Mouse (Mus musculus) intestine, embryonic 16.5 days (tissue): ENCODE measurements around the gene Hist1h2bm. TPM values are rescaled to one million over a fixed set of nuclear protein-coding genes. Genes with fewer than 3 reads are reported as not detected.

ENCODE experiments used
- microRNA-seq: library from miRNA; unstranded; fragments of <30 nt; microRNA quantifications from one replicate; pipeline ENCODE4, GENCODE M21; 2016
- polyA plus RNA-seq: library from polyadenylated mRNA; unstranded; fragments of >200 nt; fragmentation: Nextera tagmentation; extraction: Ambion mirVana; gene quantifications from 2 replicates; pipeline ENCODE4 v1.2.1, GENCODE M21; 2015

Hist1h2bm gene
- polyA plus RNA-seq, 1 experiment from 2014 or later, result 3.5 TPM

Small RNAs within 50 kb of the gene (microRNA-seq; reads per million reads assigned to microRNA genes)
- gene Gm44357 (not detected), gene Gm44367 (not detected), gene Gm44454 (not detected)

Other genes with a start within 250 kb of the Hist1h2bm start
- gene Zkscan4, start 243.1 kb upstream of the Hist1h2bm start, polyA plus RNA-seq, result 2.4 and 2.5 TPM in 2 replicates
- not detected in 2 replicates for gene Gm10065, start 242.6 kb upstream of the Hist1h2bm start, polyA plus RNA-seq
- 0.22 and 0.39 TPM in 2 replicates for gene AK157302, start 226.8 kb upstream of the Hist1h2bm start, polyA plus RNA-seq
- gene Gm11273, start 220.6 kb upstream of the Hist1h2bm start, polyA plus RNA-seq, result 10.9 and 12.1 TPM in 2 replicates
- gene Zkscan8, start 190.9 kb upstream of the Hist1h2bm start, polyA plus RNA-seq, result 3.0 and 3.4 TPM in 2 replicates
- gene Olfr1366, start 179.2 kb upstream of the Hist1h2bm start, polyA plus RNA-seq, result 0.11 and 0.17 TPM in 2 replicates
- gene Olfr1535, start 162.2 kb upstream of the Hist1h2bm start, polyA plus RNA-seq, result not detected in 2 replicates
- not detected in 2 replicates for gene Olfr1364, start 140.3 kb upstream of the Hist1h2bm start, polyA plus RNA-seq
- gene Olfr1362, start 108.0 kb upstream of the Hist1h2bm start, polyA plus RNA-seq, result not detected in 2 replicates
- not detected in 2 replicates for gene Olfr11, start 79.5 kb upstream of the Hist1h2bm start, polyA plus RNA-seq
- gene Olfr1361, start 58.7 kb upstream of the Hist1h2bm start, polyA plus RNA-seq, result not detected in 2 replicates
- gene Olfr1360, start 44.6 kb upstream of the Hist1h2bm start, polyA plus RNA-seq, result not detected in 2 replicates
- not detected in 2 replicates for gene Olfr1359, start 23.9 kb upstream of the Hist1h2bm start, polyA plus RNA-seq
- 2.3 and 2.5 TPM in 2 replicates for gene Hist1h2bl, start 5.9 kb upstream of the Hist1h2bm start, polyA plus RNA-seq
- gene Hist1h2ai, start 5.6 kb upstream of the Hist1h2bm start, polyA plus RNA-seq, result 10.9 and 17.9 TPM in 2 replicates
- gene Hist1h3h, start 4.4 kb upstream of the Hist1h2bm start, polyA plus RNA-seq, result 4.8 and 9.5 TPM in 2 replicates
- 0.66 and 2.1 TPM in 2 replicates for gene Hist1h4j, start 13.0 kb downstream of the Hist1h2bm start, polyA plus RNA-seq
- gene Hist1h4k, start 28.5 kb downstream of the Hist1h2bm start, polyA plus RNA-seq, result 4.0 and 4.7 TPM in 2 replicates
- 13.0 and 13.5 TPM in 2 replicates for gene Hist1h2ak, start 31.8 kb downstream of the Hist1h2bm start, polyA plus RNA-seq
- gene Hist1h2bn, start 32.1 kb downstream of the Hist1h2bm start, polyA plus RNA-seq, result 1.9 and 2.5 TPM in 2 replicates
- gene Hist1h1b, start 58.6 kb downstream of the Hist1h2bm start, polyA plus RNA-seq, result 10.0 and 14.9 TPM in 2 replicates
- 53.6 and 66.8 TPM in 2 replicates for gene Hist1h3i, start 61.3 kb downstream of the Hist1h2bm start, polyA plus RNA-seq
- gene Hist1h2an, start 65.2 kb downstream of the Hist1h2bm start, polyA plus RNA-seq, result 3.8 and 4.1 TPM in 2 replicates
- gene Hist1h2bp, start 65.4 kb downstream of the Hist1h2bm start, polyA plus RNA-seq, result 1.5 and 1.7 TPM in 2 replicates
- gene Hist1h2bq, start 88.2 kb downstream of the Hist1h2bm start, polyA plus RNA-seq, result 13.4 and 17.9 TPM in 2 replicates
- not detected in 2 replicates for gene Hist1h2ao, start 88.4 kb downstream of the Hist1h2bm start, polyA plus RNA-seq
- 1.0 TPM in 1 of 2 replicates, not detected in the other for gene Hist1h4m, start 89.7 kb downstream of the Hist1h2bm start, polyA plus RNA-seq
- gene Hist1h4n, start 110.2 kb downstream of the Hist1h2bm start, polyA plus RNA-seq, result 5.7 and 9.6 TPM in 2 replicates
- gene Hist1h2ap, start 111.5 kb downstream of the Hist1h2bm start, polyA plus RNA-seq, result 2,307 and 2,693 TPM in 2 replicates
- 15.5 and 19.5 TPM in 2 replicates for gene Hist1h2br, start 111.7 kb downstream of the Hist1h2bm start, polyA plus RNA-seq
- 4.4 and 4.7 TPM in 2 replicates for gene Zfp184, start 223.1 kb downstream of the Hist1h2bm start, polyA plus RNA-seq